Mouse (Mus musculus): ENCODE data around the gene Cenpj. TPM values are rescaled to one million over a fixed set of nuclear protein-coding genes. Genes with fewer than 3 reads are reported as not detected.

Cenpj gene
- polyA plus RNA-seq, 1 experiment from 2014 or later, result 2.1 TPM

GRCm38 (mm10) chr14:56554716-56555115, 20.5 kb downstream of the Cenpj start:
- no peak for ATAC-seq
- Histone ChIP-seq H3K9ac (replicated peaks) (no peak overlapping the region), H3K4me3 (ENCODE audit: low read depth, low read length) (no peak overlapping the region), H3K9me3 (ENCODE audit: low read length) (no peaks in the 10 kb centered on the region), H3K4me2 (ENCODE audit: low read depth, low read length) (no peak overlapping the region), H3K36me3 (replicated peaks; ENCODE audit: insufficient read depth, low read length) (peaks cover 20% of the 10 kb centered on the region), H3K27ac (ENCODE audit: low read depth) (no peak overlapping the region), H3K4me1 (ENCODE audit: insufficient read depth) (no peaks in the 10 kb centered on the region), H3K27me3 (ENCODE audit: insufficient read depth, low read length) (no peaks in the 10 kb centered on the region)
- no peak for DNase-seq
- WGBS (ENCODE audit: insufficient replicate concordance), result 89% methylated on average over 2 of the region's 2 CpGs
- TF ChIP-seq CTCF (IDR thresholded peaks at IDR 0.05; ENCODE audit: low read depth) (no peak), EP300 (IDR thresholded peaks at IDR 0.05; ENCODE audit: low read depth) (no peak)

GRCm38 (mm10) chr14:56553331-56553730, 21.9 kb downstream of the Cenpj start:
- H3K27me3 ChIP-seq (ENCODE audit: insufficient read depth, low read length), result no peaks in the 10 kb centered on the region
- H3K9me3 ChIP-seq (ENCODE audit: low read length), result no peaks in the 10 kb centered on the region
- ATAC-seq, result no peak
- no peak overlapping the region for H3K4me2 ChIP-seq (ENCODE audit: low read depth, low read length)
- TF ChIP-seq EP300 (IDR thresholded peaks at IDR 0.05; ENCODE audit: low read depth) (no peak), CTCF (IDR thresholded peaks at IDR 0.05; ENCODE audit: low read depth) (no peak)
- DNase-seq, result no peak
- no peak overlapping the region for H3K4me3 ChIP-seq (ENCODE audit: low read depth, low read length)
- no peak overlapping the region for H3K9ac ChIP-seq (replicated peaks)
- 84% methylated on average over 7 of the region's 7 CpGs for WGBS (ENCODE audit: insufficient replicate concordance)
- H3K27ac ChIP-seq (ENCODE audit: low read depth), result no peak overlapping the region
- peaks cover 27% of the 10 kb centered on the region for H3K36me3 ChIP-seq (replicated peaks; ENCODE audit: insufficient read depth, low read length)
- H3K4me1 ChIP-seq (ENCODE audit: insufficient read depth), result no peaks in the 10 kb centered on the region

- no peaks in the 10 kb centered on the region for H3K4me1 ChIP-seq (ENCODE audit: insufficient read depth)
- TF ChIP-seq CTCF (IDR thresholded peaks at IDR 0.05; ENCODE audit: low read depth) (no peak), EP300 (IDR thresholded peaks at IDR 0.05; ENCODE audit: low read depth) (no peak)
- H3K4me3 ChIP-seq (ENCODE audit: low read depth, low read length), result no peak overlapping the region
- no peaks in the 10 kb centered on the region for H3K9me3 ChIP-seq (ENCODE audit: low read length)
- peaks cover 27% of the 10 kb centered on the region for H3K36me3 ChIP-seq (replicated peaks; ENCODE audit: insufficient read depth, low read length)
- H3K9ac ChIP-seq (replicated peaks), result no peak overlapping the region
- ATAC-seq (no peak), DNase-seq (no peak)
- no peaks in the 10 kb centered on the region for H3K27me3 ChIP-seq (ENCODE audit: insufficient read depth, low read length)
- no peak overlapping the region for H3K4me2 ChIP-seq (ENCODE audit: low read depth, low read length)
- H3K27ac ChIP-seq (ENCODE audit: low read depth), result no peak overlapping the region
- WGBS (ENCODE audit: insufficient replicate concordance), result 75% methylated on average over 6 of the region's 6 CpGs
These were observed 22.3 kb downstream of the Cenpj start for GRCm38 (mm10) chr14:56552924-56553323.

- H3K4me2 ChIP-seq (ENCODE audit: low read depth, low read length), result no peak overlapping the region
- peaks cover 27% of the 10 kb centered on the region for H3K36me3 ChIP-seq (replicated peaks; ENCODE audit: insufficient read depth, low read length)
- 79% methylated on average over 4 of the region's 4 CpGs for WGBS (ENCODE audit: insufficient replicate concordance)
- H3K4me1 ChIP-seq (ENCODE audit: insufficient read depth), result no peaks in the 10 kb centered on the region
- H3K9me3 ChIP-seq (ENCODE audit: low read length), result no peaks in the 10 kb centered on the region
- no peak overlapping the region for H3K27ac ChIP-seq (ENCODE audit: low read depth)
- no peak overlapping the region for H3K4me3 ChIP-seq (ENCODE audit: low read depth, low read length)
- H3K9ac ChIP-seq (replicated peaks), result no peak overlapping the region
- ATAC-seq (no peak), DNase-seq (peak; percentile 3)
- no peak for TF ChIP-seq EP300 (IDR thresholded peaks at IDR 0.05; ENCODE audit: low read depth)
- TF ChIP-seq CTCF (IDR thresholded peaks at IDR 0.05; ENCODE audit: low read depth), result no peak
- H3K27me3 ChIP-seq (ENCODE audit: insufficient read depth, low read length), result no peaks in the 10 kb centered on the region
These were observed 24.3 kb downstream of the Cenpj start for GRCm38 (mm10) chr14:56550960-56551359.

- Histone ChIP-seq H3K9me3 (ENCODE audit: low read length) (no peaks in the 10 kb centered on the region), H3K27me3 (ENCODE audit: insufficient read depth, low read length) (no peaks in the 10 kb centered on the region), H3K4me1 (ENCODE audit: insufficient read depth) (no peaks in the 10 kb centered on the region), H3K4me2 (ENCODE audit: low read depth, low read length) (no peak overlapping the region), H3K9ac (replicated peaks) (no peak overlapping the region), H3K36me3 (replicated peaks; ENCODE audit: insufficient read depth, low read length) (peaks cover 14% of the 10 kb centered on the region), H3K27ac (ENCODE audit: low read depth) (no peak overlapping the region), H3K4me3 (ENCODE audit: low read depth, low read length) (no peak overlapping the region)
- DNase-seq, result no peak
- no peak for ATAC-seq
- no peak for TF ChIP-seq CTCF (IDR thresholded peaks at IDR 0.05; ENCODE audit: low read depth)
- no peak for TF ChIP-seq EP300 (IDR thresholded peaks at IDR 0.05; ENCODE audit: low read depth)
- WGBS (ENCODE audit: insufficient replicate concordance), result 85% methylated on average over 4 of the region's 4 CpGs
These were observed 29.7 kb downstream of the Cenpj start for GRCm38 (mm10) chr14:56545491-56545890.

- DNase-seq (no peak), ATAC-seq (no peak)
- H3K4me1 ChIP-seq (ENCODE audit: insufficient read depth), result no peaks in the 10 kb centered on the region
- no peaks in the 10 kb centered on the region for H3K9me3 ChIP-seq (ENCODE audit: low read length)
- WGBS (ENCODE audit: insufficient replicate concordance), result 79% methylated on average over 1 of the region's 1 CpGs
- H3K27me3 ChIP-seq (ENCODE audit: insufficient read depth, low read length), result no peaks in the 10 kb centered on the region
- H3K36me3 ChIP-seq (replicated peaks; ENCODE audit: insufficient read depth, low read length), result peaks cover 14% of the 10 kb centered on the region
- no peak overlapping the region for H3K9ac ChIP-seq (replicated peaks)
- H3K4me3 ChIP-seq (ENCODE audit: low read depth, low read length), result no peak overlapping the region
- no peak for TF ChIP-seq EP300 (IDR thresholded peaks at IDR 0.05; ENCODE audit: low read depth)
- TF ChIP-seq CTCF (IDR thresholded peaks at IDR 0.05; ENCODE audit: low read depth), result no peak
- no peak overlapping the region for H3K4me2 ChIP-seq (ENCODE audit: low read depth, low read length)
- no peak overlapping the region for H3K27ac ChIP-seq (ENCODE audit: low read depth)
These were observed 30.3 kb downstream of the Cenpj start for GRCm38 (mm10) chr14:56544946-56545345.

GRCm38 (mm10) chr14:56530788-56531187, 44.4 kb downstream of the Cenpj start:
- no peak overlapping the region for H3K4me2 ChIP-seq (ENCODE audit: low read depth, low read length)
- WGBS (ENCODE audit: insufficient replicate concordance), result 81% methylated on average over 2 of the region's 2 CpGs
- ATAC-seq, result no peak
- H3K27ac ChIP-seq (ENCODE audit: low read depth), result no peak overlapping the region
- no peak overlapping the region for H3K9ac ChIP-seq (replicated peaks)
- no peak for DNase-seq
- peaks cover 36% of the 10 kb centered on the region for H3K36me3 ChIP-seq (replicated peaks; ENCODE audit: insufficient read depth, low read length)
- TF ChIP-seq CTCF (IDR thresholded peaks at IDR 0.05; ENCODE audit: low read depth), result no peak
- no peak for TF ChIP-seq EP300 (IDR thresholded peaks at IDR 0.05; ENCODE audit: low read depth)
- H3K4me1 ChIP-seq (ENCODE audit: insufficient read depth), result no peaks in the 10 kb centered on the region
- no peaks in the 10 kb centered on the region for H3K27me3 ChIP-seq (ENCODE audit: insufficient read depth, low read length)
- H3K4me3 ChIP-seq (ENCODE audit: low read depth, low read length), result no peak overlapping the region
- no peaks in the 10 kb centered on the region for H3K9me3 ChIP-seq (ENCODE audit: low read length)
